Mouse (Mus musculus): ENCODE results near the gene Hivep2. TPM values are rescaled to one million over a fixed set of nuclear protein-coding genes. Genes with fewer than 3 reads are reported as not detected.

Gene Hivep2
- polyA plus RNA-seq (2017; shearing (Covaris generic)) = 72.7 TPM

DNA sequence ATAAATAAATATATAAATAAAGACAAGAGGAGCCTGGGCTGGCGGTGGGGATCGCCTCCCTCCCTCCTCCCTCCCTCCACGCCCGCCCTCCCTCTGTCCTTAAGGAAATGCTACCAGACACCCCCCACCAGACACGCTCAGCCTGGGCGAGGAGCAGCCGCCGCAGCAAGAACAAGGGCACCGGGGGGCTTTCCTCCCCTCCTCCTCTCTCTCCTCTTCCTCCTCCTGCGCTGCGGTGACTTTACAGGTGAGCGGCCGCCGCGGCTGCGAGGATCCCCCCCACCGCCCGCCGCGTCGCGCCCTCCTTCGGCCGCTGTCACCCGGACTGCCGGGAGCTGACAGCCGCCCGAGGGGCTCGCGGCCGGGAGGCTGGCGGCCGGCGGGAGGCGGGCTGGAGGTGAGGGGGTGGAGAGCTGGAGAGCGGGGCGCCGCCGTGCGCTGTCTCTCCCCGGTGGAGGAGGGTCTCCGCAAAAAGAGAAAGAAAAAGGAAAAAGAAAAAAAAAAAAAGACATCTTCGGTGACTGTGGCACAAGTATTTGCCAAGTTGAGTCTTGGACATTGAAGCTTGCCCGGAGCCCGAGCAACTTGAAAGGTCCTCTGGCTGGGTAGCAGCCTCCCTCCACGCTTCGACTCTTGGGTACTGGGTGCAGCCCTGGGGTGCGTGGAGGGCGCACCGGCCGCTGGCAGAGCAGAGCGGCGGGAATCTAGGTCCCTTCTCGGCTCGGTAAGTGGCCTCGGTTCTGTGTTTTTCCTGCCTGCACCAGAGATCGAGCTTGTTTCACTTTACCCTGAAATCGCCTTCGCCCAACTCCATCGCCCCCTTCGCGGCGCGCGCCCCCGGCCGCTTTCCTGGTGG is at the start of gene Hivep2:
Gene Hivep2 (plus strand): TSS at position 102 of the 856 bp plus-strand sequence.

Other genes starting within 250 kb of the Hivep2 start
- gene Aig1, start 97.1 kb upstream of the Hivep2 start, polyA plus RNA-seq (2017; shearing (Covaris generic)) = 26.9 TPM